Comparison of ENCODE assay signal across 14 mouse cellular contexts in genomic region chr9:116177108-116177507, GRCm38 (mm10). TPM values are rescaled to one million over a fixed set of nuclear protein-coding genes. Genes with fewer than 3 reads are reported as not detected.
A peak's percentile ranks its signal among the peaks of the same experiment; 100 is the strongest.
DNase-seq lines count a peak whose midpoint lies in the region.
"Had no signal": no experiment of that assay in that cellular context is flagged by ENCODE, and none has a peak within 500 bp of the region (broad histone marks: within the 10 kb centered on the region; RNA-seq: fewer than 3 reads in every experiment).

No protein-coding gene starts in this region.

- peak; percentile 92 for DNase-seq in heart, adult 11 months
- no peak for DNase-seq in heart, adult 8-10 months (ENCODE audit: low spot score)
- DNase-seq: adrenal gland, adult 2 months; adrenal gland, adult 8-10 months; adrenal gland, postnatal 10 days; adrenal gland, postnatal 14 days; adrenal gland, postnatal 25 days; adrenal gland, postnatal 36 days; B cell, adult 2 months; cerebellum, adult 11 months; cerebellum, adult 11-12 months; cerebellum, adult 18-20 months; cerebellum, adult 2 months had no signal

RNA-seq across cellular contexts. Expression of gene Tgfbr2, which starts 1.9 kb away (rescaled TPM):
- total RNA-seq in heart, adult 8-10 months (2022) = 10 to 100 TPM; 33.5 to 39.3 (median 35.0) TPM
- total RNA-seq: MEL had no signal
